Mouse (Mus musculus) heart, embryonic 11.5 days (tissue): ENCODE results near the gene Ric3. TPM values are rescaled to one million over a fixed set of nuclear protein-coding genes. Genes with fewer than 3 reads are reported as not detected.

Experiments
- polyA plus RNA-seq: library from polyadenylated mRNA; unstranded; fragments of >200 nt; fragmentation: Nextera tagmentation; extraction: Ambion mirVana; gene quantifications from 2 replicates; pipeline ENCODE4 v1.2.1, GENCODE M21; 2014

The Ric3 gene
- polyA plus RNA-seq, 1 experiment from 2014 or later, result 1.9 TPM

Other genes with a start within 250 kb of the Ric3 start
- not detected in 2 replicates for gene Olfr516, start 232.8 kb downstream of the Ric3 start, polyA plus RNA-seq
- not detected in 2 replicates for gene Olfr517, start 211.0 kb downstream of the Ric3 start, polyA plus RNA-seq
- not detected in 2 replicates for gene Olfr518, start 198.3 kb downstream of the Ric3 start, polyA plus RNA-seq
- not detected in 2 replicates for gene Olfr519, start 188.9 kb downstream of the Ric3 start, polyA plus RNA-seq
- gene Nlrp10, start 153.2 kb downstream of the Ric3 start, polyA plus RNA-seq, result 5.2 and 5.6 TPM in 2 replicates
- gene Eif3f, start 148.9 kb downstream of the Ric3 start, polyA plus RNA-seq, result 54.7 and 66.0 TPM in 2 replicates
- gene Tub, start 133.0 kb downstream of the Ric3 start, polyA plus RNA-seq, result 0.45 and 0.63 TPM in 2 replicates
- 1.7 and 2.1 TPM in 2 replicates for gene Lmo1, start 91.9 kb upstream of the Ric3 start, polyA plus RNA-seq